Mouse (Mus musculus) neutrophil, adult 65 days (primary cell): ENCODE measurements around the gene Trcg1. TPM values are rescaled to one million over a fixed set of nuclear protein-coding genes. Genes with fewer than 3 reads are reported as not detected.

Experiments used
- total RNA-seq: library from RNA; stranded (reverse); gene quantifications from 2 replicates; pipeline ENCODE4 v1.2.4, GENCODE M21; 2023

The Trcg1 gene
- total RNA-seq, result not detected in 2 replicates

GRCm38 (mm10) chr9:57236256-57236655 lies at the start of gene Trcg1:
TSS of gene Trcg1 (plus strand) at chr9:57236556.

GRCm38 (mm10) chr9:57261913-57262794 lies 25.8 kb downstream of the Trcg1 start, which contains the start of gene 1700017B05Rik:
TSS of gene 1700017B05Rik (minus strand) at chr9:57262612.

Other genes with a start within 250 kb of the Trcg1 start
- 17.8 and 27.1 TPM in 2 replicates for gene Ptpn9, start 241.6 kb upstream of the Trcg1 start, total RNA-seq
- gene Sin3a, start 164.5 kb upstream of the Trcg1 start, total RNA-seq, result 66.1 and 69.5 TPM in 2 replicates
- 40.6 and 67.6 TPM in 2 replicates for gene Man2c1, start 105.9 kb upstream of the Trcg1 start, total RNA-seq
- gene Neil1, start 88.3 kb upstream of the Trcg1 start, total RNA-seq, result 2.7 and 4.4 TPM in 2 replicates
- 41.1 and 58.4 TPM in 2 replicates for gene Commd4, start 78.2 kb upstream of the Trcg1 start, total RNA-seq
- gene 1700017B05Rik, start 26.1 kb downstream of the Trcg1 start, total RNA-seq, result 111 and 133 TPM in 2 replicates
- 27.3 and 40.8 TPM in 2 replicates for gene Ppcdc, start 203.6 kb downstream of the Trcg1 start, total RNA-seq
- gene Scamp5, start 231.5 kb downstream of the Trcg1 start, total RNA-seq, result 0.34 and 0.35 TPM in 2 replicates